Mouse (Mus musculus) CH12F3 (cell line): ENCODE measurements around the gene H6pd.

Experiments
- in situ Hi-C: fragments of 300-500 bp; cut with MboI; formaldehyde crosslinking; loops from 2 replicates; pipeline ENCODE4 v1.14.3; 2020; ENCODE audit warnings: low sequenced_read_pairs

H6pd gene

GRCm38 (mm10) chr4:149978820-149979219 is 30.0 kb downstream of the H6pd start:
- in situ Hi-C loops: loop anchor here (10.0 kb wide), 1 partner anchor 174 kb away; no protein-coding TSS in a partner anchor

GRCm38 (mm10) chr4:149977801-149978544 is 30.9 kb downstream of the H6pd start:
- in situ Hi-C loops: loop anchor here (10.0 kb wide), 1 partner anchor 173 kb away; no protein-coding TSS in a partner anchor

GRCm38 (mm10) chr4:149977181-149977580 is 31.6 kb downstream of the H6pd start:
- in situ Hi-C loops: loop anchor here (10.0 kb wide), 1 partner anchor 172 kb away; no protein-coding TSS in a partner anchor

DNA sequence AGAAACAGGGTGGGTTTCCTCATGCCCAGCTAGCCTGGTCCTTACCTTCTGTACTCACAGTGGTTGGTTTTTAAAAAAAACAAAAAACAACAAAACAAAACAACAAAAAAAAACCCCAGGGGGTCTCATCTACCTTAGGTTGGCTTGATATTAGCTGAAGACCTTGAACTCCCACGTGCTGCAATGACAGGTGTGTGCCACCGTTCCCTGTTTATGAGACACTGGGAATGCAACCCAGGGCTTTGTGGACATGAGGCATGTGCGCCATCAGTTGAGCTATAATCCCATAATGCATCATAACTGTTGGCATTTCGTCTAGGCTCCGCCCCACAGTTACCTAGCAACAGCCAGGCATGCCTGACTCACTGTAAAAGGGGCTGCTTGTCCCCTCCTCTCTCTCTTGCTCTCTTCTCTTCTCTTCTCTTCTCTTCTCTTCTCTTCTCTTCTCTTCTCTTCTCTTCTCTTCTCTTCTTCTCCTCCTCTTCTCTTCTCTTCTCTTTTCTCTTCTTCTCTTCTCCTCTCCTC is 33.0 kb downstream of the H6pd start:
- in situ Hi-C loops: loop anchor here (10.0 kb wide), 1 partner anchor 171 kb away; no protein-coding TSS in a partner anchor

- in situ Hi-C loops: loop anchor here (10.0 kb wide), 1 partner anchor 170 kb away; no protein-coding TSS in a partner anchor
These were observed 33.5 kb downstream of the H6pd start for GRCm38 (mm10) chr4:149975291-149975690.

DNA sequence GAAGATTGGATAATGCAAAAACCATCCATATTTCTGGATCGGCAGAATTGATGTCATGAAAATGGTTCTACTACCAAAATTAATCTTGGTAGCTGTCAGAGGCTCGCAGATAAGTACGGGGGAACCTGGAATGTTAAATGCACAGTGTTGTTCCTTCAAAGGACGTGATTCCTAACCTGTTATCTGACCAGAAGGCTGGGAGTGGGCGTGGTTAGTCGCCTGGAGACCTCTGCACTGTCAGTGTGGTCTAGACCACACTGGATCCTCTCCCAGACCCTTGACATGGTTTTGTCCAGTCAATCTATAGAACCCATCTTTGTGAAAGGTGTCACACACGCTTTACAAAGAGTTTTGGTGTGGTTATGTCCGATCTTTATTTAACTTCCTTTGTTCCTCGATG is 37.4 kb downstream of the H6pd start:
- in situ Hi-C loops: loop anchor here (10.0 kb wide), 1 partner anchor 167 kb away; no protein-coding TSS in a partner anchor

- in situ Hi-C loops: no loop called here
These were observed 40.3 kb downstream of the H6pd start for GRCm38 (mm10) chr4:149968526-149968925.

GRCm38 (mm10) chr4:149966963-149967362 is 41.9 kb downstream of the H6pd start:
- in situ Hi-C loops: no loop called here

DNA sequence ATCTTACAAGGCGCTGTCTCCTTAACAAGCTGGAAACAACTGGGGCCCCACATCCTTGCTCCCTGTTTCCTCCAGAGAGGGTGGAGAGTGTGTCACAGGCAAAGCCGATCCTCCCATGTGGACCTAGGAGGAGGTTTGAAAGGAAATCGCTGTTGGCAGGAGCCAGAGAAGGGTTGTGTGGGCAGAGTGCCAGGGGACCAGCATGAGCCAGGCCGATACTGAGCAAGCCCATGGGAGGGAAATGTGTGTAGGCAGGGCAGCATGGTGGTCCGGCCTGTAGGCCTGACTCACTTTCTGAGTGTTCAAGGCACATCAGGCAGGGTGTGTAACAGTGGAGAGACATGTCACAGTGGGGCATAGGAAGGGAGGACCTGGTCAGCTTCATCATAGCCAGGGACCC is 42.6 kb downstream of the H6pd start:
- in situ Hi-C loops: no loop called here

- in situ Hi-C loops: no loop called here
These were observed 43.2 kb downstream of the H6pd start for GRCm38 (mm10) chr4:149965672-149966071.

DNA sequence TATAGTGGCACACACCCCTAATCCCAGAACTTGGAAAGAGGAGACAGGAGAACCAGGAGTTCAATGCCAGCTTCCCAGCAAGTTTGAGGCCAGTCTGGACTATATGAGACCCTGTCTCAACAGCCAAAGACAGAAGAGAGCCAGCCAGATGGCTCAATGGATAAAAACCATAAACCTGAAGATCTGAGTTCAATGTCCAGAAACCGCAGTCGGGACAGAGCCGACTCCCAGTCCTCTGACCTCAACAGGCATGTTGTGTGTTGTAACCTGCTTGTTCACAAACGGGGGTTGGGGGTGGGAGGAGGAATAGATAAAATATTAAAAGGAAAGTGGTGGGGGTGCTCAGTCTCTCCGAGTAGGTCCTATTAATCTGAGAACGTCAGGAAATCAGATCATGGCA is 43.6 kb downstream of the H6pd start:
- in situ Hi-C loops: no loop called here

DNA sequence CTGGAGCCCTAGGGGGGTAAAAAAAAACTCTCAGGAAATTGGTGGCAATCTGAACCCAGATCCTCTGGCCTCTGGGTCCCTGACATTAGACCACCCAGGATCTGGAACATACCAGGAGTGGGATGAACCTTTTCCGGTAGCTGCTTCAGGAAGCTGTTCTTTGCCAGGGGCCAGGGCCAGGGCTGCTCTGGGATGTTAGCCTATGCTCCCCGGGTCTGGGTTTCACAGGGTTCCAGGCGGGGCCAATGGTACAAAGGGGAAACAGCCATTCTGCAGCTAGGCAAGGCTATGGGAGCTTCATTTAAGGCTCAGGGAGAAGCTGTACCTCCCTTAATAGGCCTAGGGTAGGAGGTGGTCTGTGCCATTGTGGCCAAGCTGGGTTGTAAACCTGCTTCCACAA is 44.1 kb downstream of the H6pd start:
- in situ Hi-C loops: no loop called here

DNA sequence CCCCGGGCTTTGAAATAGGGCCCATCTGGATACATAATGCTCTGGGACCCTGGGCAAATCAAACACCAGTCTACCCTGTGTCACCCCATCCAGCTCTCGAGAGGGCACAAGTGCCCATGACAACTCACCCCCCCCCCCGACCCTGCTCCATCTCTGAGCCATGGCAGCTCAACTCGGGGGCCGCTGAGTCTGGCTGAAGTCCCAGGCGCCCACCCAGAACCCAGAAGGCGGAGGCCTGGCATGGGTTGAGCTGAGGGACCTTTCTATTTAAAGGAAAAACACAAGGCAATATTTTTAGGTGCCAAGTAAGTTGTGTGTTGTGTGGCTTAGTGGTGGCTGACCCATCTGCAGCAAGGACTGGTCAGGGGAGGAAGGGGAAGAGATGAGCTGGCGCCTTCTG is 44.5 kb downstream of the H6pd start:
- in situ Hi-C loops: no loop called here

GRCm38 (mm10) chr4:149960391-149960790 is 48.4 kb downstream of the H6pd start:
- in situ Hi-C loops: no loop called here

DNA sequence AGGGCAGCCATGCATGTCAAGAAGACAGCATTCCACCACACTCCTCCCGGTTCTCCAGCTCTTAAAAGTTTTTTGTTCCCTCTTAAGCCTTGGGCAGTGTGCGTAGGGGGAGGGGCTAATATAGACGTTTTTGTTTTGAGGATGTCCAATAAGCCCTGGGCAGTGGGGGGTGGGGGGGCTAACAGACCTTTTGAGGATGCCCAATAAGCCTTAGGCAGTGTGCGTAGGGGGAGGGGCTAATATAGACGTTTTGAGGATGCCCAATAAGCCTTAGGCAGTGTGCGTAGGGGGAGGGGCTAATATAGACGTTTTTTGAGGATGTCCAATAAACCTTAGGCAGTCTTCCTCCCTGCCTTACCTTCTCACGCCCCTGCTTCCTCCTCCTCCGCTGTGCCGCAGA is 49.0 kb downstream of the H6pd start:
- in situ Hi-C loops: no loop called here

DNA sequence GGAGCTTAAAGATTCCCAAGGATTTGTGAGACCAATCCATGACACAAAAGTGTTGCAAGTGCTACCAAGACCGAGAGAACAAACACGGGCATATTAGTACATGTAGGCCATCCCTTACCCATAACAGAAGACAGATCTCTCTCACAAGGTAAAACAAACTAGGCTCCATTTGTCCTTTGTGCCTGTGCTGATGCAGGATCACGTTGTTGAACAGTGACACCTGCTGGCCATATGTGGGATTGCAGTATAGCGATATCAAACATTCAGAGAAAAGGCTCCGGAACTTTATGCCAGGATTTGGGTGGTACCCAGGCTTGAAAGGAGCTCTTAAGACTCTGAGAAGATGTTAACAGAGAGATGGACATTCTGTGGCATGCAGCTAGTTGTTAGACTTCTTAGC is 50.3 kb downstream of the H6pd start:
- in situ Hi-C loops: no loop called here

GRCm38 (mm10) chr4:149956048-149956447 is 52.8 kb downstream of the H6pd start:
- in situ Hi-C loops: no loop called here

DNA sequence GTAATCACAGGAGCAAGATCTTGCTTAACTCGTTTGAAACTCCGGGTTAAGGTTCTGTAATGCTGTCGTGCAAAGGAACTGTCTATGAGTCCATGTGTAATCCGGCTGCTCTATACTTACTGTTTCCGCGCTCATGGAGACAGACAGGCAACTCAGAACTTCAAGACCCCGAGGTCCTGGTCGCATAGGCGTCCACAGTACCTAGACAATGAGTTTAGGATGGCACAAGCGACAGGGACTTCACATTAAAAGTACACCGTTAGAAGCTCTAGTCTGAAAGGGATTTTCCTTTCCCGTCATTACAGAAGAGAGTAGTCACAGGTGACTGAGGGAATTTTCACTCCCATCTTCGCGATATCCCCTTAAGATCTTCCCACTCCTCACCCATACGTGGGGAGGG is 53.2 kb downstream of the H6pd start:
- in situ Hi-C loops: no loop called here

DNA sequence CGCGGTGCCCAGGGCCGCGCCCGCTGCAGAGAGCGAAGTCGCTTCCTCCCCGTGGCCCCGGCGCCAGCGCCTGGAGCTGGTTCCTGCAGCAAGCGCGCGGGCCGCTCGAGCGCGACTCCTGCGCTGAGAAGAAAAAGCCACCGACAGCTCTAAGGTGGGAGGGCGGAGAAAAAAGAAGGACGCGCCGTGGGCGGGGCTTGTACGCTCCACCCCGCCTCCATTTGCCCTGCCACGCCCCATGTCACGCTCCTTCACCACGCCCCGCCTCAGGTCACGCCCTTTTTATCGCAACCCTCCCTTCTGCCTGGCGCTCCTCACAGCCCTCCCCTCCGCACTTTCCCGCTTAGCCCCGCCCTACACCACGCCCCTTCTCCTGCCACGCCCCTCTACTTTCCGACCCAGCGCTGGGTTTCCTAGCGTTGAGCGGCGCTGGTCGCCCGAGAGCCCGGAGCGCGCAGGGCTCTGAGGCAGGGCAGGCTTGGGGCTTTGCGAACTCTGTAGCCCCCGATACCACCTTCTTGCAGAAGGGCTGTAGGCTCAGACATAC is 53.9 kb downstream of the H6pd start, which contains the start of gene Spsb1:
TSS of gene Spsb1 (minus strand) at position 151 of the 547 bp plus-strand sequence.
- in situ Hi-C loops: no loop called here

- in situ Hi-C loops: no loop called here
These were observed 55.0 kb downstream of the H6pd start for GRCm38 (mm10) chr4:149953621-149954481.

GRCm38 (mm10) chr4:149952201-149952600 is 56.6 kb downstream of the H6pd start:
- in situ Hi-C loops: no loop called here
